Mouse (Mus musculus): Measurements from ENCODE around the gene Zmiz1. TPM values are rescaled to one million over a fixed set of nuclear protein-coding genes. Genes with fewer than 3 reads are reported as not detected.

Zmiz1 gene
- total and polyA plus RNA-seq, 2 experiments from 2014 or later = 38.0 to 75.6 TPM

GRCm38 (mm10) chr14:25541213-25541612, 82.2 kb downstream of the Zmiz1 start:
- no peak for TF ChIP-seq CTCF (IDR thresholded peaks at IDR 0.05; ENCODE audit: low read depth)
- Histone ChIP-seq H3K4me1 (ENCODE audit: insufficient read depth) (no peaks in the 10 kb centered on the region), H3K9ac (no peak overlapping the region), H3K9me3 (ENCODE audit: low read length) (no peaks in the 10 kb centered on the region), H3K4me3 (ENCODE audit: low read depth, low read length) (no peak overlapping the region), H3K4me2 (ENCODE audit: low read depth) (no peak overlapping the region), H3K27me3 (ENCODE audit: insufficient read depth, low read length) (no peaks in the 10 kb centered on the region), H3K27ac (ENCODE audit: low read depth, low read length) (no peak overlapping the region), H3K36me3 (ENCODE audit: insufficient read depth) (0 out of 2 replicates have a peak, but pooled peaks cover 4% of the 10 kb centered on the region)
- DNase-seq (no peak), ATAC-seq (no peak)
- 80% methylated on average over 5 of the region's 5 CpGs for WGBS

GRCm38 (mm10) chr14:25543098-25543497, 84.1 kb downstream of the Zmiz1 start:
- H3K27ac ChIP-seq (ENCODE audit: low read depth, low read length) = no peak overlapping the region
- H3K9ac ChIP-seq = no peak overlapping the region
- 0 out of 2 replicates have a peak, but pooled peaks cover 3% of the 10 kb centered on the region for H3K4me1 ChIP-seq (ENCODE audit: insufficient read depth)
- no peaks in the 10 kb centered on the region for H3K9me3 ChIP-seq (ENCODE audit: low read length)
- DNase-seq (no peak), ATAC-seq (no peak)
- no peaks in the 10 kb centered on the region for H3K27me3 ChIP-seq (ENCODE audit: insufficient read depth, low read length)
- no peak overlapping the region for H3K4me2 ChIP-seq (ENCODE audit: low read depth)
- TF ChIP-seq CTCF (IDR thresholded peaks at IDR 0.05; ENCODE audit: low read depth) = no peak
- no peaks in the 10 kb centered on the region for H3K36me3 ChIP-seq (ENCODE audit: insufficient read depth)
- 94% methylated on average over 4 of the region's 4 CpGs for WGBS
- H3K4me3 ChIP-seq (ENCODE audit: low read depth, low read length) = no peak overlapping the region

GRCm38 (mm10) chr14:25543927-25544326, 84.9 kb downstream of the Zmiz1 start:
- Histone ChIP-seq H3K4me1 (ENCODE audit: insufficient read depth) (0 out of 2 replicates have a peak, but pooled peaks cover 3% of the 10 kb centered on the region), H3K9me3 (ENCODE audit: low read length) (no peaks in the 10 kb centered on the region), H3K4me2 (ENCODE audit: low read depth) (no peak overlapping the region), H3K27ac (ENCODE audit: low read depth, low read length) (no peak overlapping the region), H3K36me3 (ENCODE audit: insufficient read depth) (no peaks in the 10 kb centered on the region), H3K27me3 (ENCODE audit: insufficient read depth, low read length) (no peaks in the 10 kb centered on the region), H3K9ac (no peak overlapping the region), H3K4me3 (ENCODE audit: low read depth, low read length) (no peak overlapping the region)
- no peak for TF ChIP-seq CTCF (IDR thresholded peaks at IDR 0.05; ENCODE audit: low read depth)
- no peak for DNase-seq
- no peak for ATAC-seq
- WGBS = 95% methylated on average over 4 of the region's 4 CpGs

DNA sequence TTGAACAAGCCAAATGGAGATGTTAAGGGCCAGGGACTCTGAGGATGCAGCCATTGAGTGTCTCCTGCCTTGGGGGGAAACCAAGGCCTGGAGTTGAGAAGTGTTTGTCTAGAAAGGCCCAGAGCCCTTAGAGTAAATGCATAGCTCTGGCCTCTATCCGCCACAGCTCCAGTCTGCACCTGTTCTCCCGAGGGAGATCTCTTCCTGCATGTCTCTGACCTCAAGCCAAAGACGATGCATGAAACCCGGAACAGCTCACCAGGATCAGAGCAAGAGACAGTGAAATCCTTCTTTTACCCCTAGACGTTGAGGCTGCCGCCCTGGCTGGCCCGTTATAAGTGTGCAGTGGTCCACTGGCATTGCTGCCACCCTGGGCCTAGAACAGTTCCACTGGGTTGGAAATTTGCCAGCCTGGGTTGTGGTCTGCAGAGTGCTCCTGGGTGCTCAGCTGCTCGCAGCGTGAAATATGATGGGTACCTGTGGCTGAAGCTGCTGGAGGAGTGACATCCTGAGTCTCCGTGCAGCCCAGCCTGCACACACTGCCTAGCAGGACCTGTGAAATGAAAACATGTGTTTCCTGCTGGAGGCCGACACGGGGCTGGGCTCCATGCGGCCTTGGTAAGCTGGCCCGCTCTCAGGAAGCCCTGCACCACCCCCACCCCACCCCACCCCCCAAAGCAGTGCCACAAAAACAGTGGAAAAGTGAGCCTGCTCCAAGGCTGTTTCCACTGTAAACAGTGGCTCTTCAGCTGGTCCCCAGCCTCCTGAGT, 88.1 kb downstream of the Zmiz1 start:
- 62% methylated on average over 14 of the region's 14 CpGs for WGBS
- ATAC-seq = no peak
- H3K27ac ChIP-seq (ENCODE audit: low read depth, low read length) = no peak overlapping the region
- H3K36me3 ChIP-seq (ENCODE audit: insufficient read depth) = no peaks in the 10 kb centered on the region
- H3K9ac ChIP-seq = no peak overlapping the region
- H3K27me3 ChIP-seq (ENCODE audit: insufficient read depth, low read length) = no peaks in the 10 kb centered on the region
- no peak overlapping the region for H3K4me3 ChIP-seq (ENCODE audit: low read depth, low read length)
- no peak for TF ChIP-seq CTCF (IDR thresholded peaks at IDR 0.05; ENCODE audit: low read depth)
- H3K4me1 ChIP-seq (ENCODE audit: insufficient read depth) = peaks cover 17% of the 10 kb centered on the region
- no peak overlapping the region for H3K4me2 ChIP-seq (ENCODE audit: low read depth)
- no peaks in the 10 kb centered on the region for H3K9me3 ChIP-seq (ENCODE audit: low read length)
- DNase-seq = no peak

- ATAC-seq (no peak), DNase-seq (no peak)
- Histone ChIP-seq H3K4me3 (ENCODE audit: low read depth, low read length) (no peak overlapping the region), H3K4me2 (ENCODE audit: low read depth) (no peak overlapping the region), H3K9me3 (ENCODE audit: low read length) (no peaks in the 10 kb centered on the region), H3K4me1 (ENCODE audit: insufficient read depth) (peaks cover 17% of the 10 kb centered on the region), H3K9ac (no peak overlapping the region), H3K27ac (ENCODE audit: low read depth, low read length) (peak overlapping the region; percentile 50), H3K27me3 (ENCODE audit: insufficient read depth, low read length) (no peaks in the 10 kb centered on the region), H3K36me3 (ENCODE audit: insufficient read depth) (no peaks in the 10 kb centered on the region)
- WGBS = 75% methylated on average over 9 of the region's 9 CpGs
- TF ChIP-seq CTCF (IDR thresholded peaks at IDR 0.05; ENCODE audit: low read depth) = no peak
Measured at GRCm38 (mm10) chr14:25547882-25548281, 88.9 kb downstream of the Zmiz1 start.

GRCm38 (mm10) chr14:25548650-25549049, 89.7 kb downstream of the Zmiz1 start:
- no peak for TF ChIP-seq CTCF (IDR thresholded peaks at IDR 0.05; ENCODE audit: low read depth)
- H3K36me3 ChIP-seq (ENCODE audit: insufficient read depth) = no peaks in the 10 kb centered on the region
- peak overlapping the region; percentile 50 for H3K27ac ChIP-seq (ENCODE audit: low read depth, low read length)
- no peak overlapping the region for H3K4me2 ChIP-seq (ENCODE audit: low read depth)
- H3K9ac ChIP-seq = no peak overlapping the region
- DNase-seq (no peak), ATAC-seq (no peak)
- H3K27me3 ChIP-seq (ENCODE audit: insufficient read depth, low read length) = no peaks in the 10 kb centered on the region
- no peak overlapping the region for H3K4me3 ChIP-seq (ENCODE audit: low read depth, low read length)
- peaks cover 17% of the 10 kb centered on the region for H3K4me1 ChIP-seq (ENCODE audit: insufficient read depth)
- no peaks in the 10 kb centered on the region for H3K9me3 ChIP-seq (ENCODE audit: low read length)
- 49% methylated on average over 6 of the region's 6 CpGs for WGBS

DNA sequence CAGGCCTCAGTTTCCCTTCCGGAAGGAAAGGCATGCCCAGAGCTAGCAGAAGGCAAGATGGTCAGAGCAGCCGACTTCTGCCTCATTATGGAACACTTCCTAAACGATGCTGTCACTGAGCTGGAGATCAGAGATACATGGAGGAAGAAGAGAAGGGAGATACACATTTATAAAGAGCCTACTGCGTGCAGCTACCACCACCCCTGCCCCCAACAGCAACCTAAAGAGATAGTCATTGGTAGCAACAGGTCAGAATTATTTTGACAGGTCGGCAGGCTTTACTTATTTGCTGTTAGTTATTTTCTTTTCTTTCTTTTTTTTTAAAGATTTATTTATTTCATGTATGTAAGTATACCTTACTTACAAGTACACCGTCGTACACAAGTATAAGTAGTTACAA, 90.1 kb downstream of the Zmiz1 start:
- peaks cover 17% of the 10 kb centered on the region for H3K4me1 ChIP-seq (ENCODE audit: insufficient read depth)
- H3K9me3 ChIP-seq (ENCODE audit: low read length) = no peaks in the 10 kb centered on the region
- no peak for TF ChIP-seq CTCF (IDR thresholded peaks at IDR 0.05; ENCODE audit: low read depth)
- H3K4me2 ChIP-seq (ENCODE audit: low read depth) = no peak overlapping the region
- 81% methylated on average over 7 of the region's 7 CpGs for WGBS
- no peak overlapping the region for H3K9ac ChIP-seq
- H3K4me3 ChIP-seq (ENCODE audit: low read depth, low read length) = no peak overlapping the region
- H3K27me3 ChIP-seq (ENCODE audit: insufficient read depth, low read length) = no peaks in the 10 kb centered on the region
- no peaks in the 10 kb centered on the region for H3K36me3 ChIP-seq (ENCODE audit: insufficient read depth)
- H3K27ac ChIP-seq (ENCODE audit: low read depth, low read length) = peak overlapping the region; percentile 50; the same call in 1 of the 2 replicates
- DNase-seq (no peak), ATAC-seq (no peak)
